Mouse (Mus musculus): ENCODE data around the gene Mylk.

DNA sequence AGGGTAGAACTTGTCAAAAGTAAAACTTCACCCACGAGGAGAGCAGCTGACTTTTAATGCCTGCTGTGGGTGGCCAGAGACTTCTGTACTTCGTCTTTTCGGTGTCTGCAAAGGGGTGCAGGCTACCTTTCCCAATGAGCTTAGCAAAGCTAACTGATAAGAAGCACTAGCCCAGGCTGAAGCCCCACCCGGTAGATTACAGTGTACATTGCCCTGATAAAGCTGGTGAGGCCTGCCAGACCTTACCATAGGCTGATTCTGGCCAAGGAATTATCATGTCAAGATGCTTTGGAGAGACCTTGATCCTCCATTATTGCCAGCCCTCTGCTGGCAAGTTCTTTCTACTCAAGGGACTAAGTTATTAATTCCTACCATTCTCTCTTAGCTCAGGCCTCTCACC, 188.2 kb downstream of the Mylk start:
- TF ChIP-seq ZNF384 (IDR thresholded peaks at IDR 0.05; ENCODE audit: low read depth, low read length) (no peak), HCFC1 (IDR thresholded peaks at IDR 0.05; ENCODE audit: borderline replicate concordance, insufficient read depth, low read length) (no peak), ZC3H11A (IDR thresholded peaks at IDR 0.05; ENCODE audit: borderline replicate concordance, low read depth, low read length) (no peak), CHD2 (IDR thresholded peaks at IDR 0.05; ENCODE audit: low read depth, low read length) (no peak), MAFK (IDR thresholded peaks at IDR 0.05; ENCODE audit: insufficient read depth, low read depth, low read length) (no peak)
